Mouse (Mus musculus): ENCODE measurements around the gene Ubald2. TPM values are rescaled to one million over a fixed set of nuclear protein-coding genes. Genes with fewer than 3 reads are reported as not detected.
"Not testable (repeated sequence)": the region's sequence is repeated elsewhere in the genome, so short reads cannot be mapped to it uniquely, and the experiment has no call there.

The Ubald2 gene
- total and polyA plus RNA-seq, 3 experiments = 56.8 to 77.7 TPM; not detected in 1

DNA sequence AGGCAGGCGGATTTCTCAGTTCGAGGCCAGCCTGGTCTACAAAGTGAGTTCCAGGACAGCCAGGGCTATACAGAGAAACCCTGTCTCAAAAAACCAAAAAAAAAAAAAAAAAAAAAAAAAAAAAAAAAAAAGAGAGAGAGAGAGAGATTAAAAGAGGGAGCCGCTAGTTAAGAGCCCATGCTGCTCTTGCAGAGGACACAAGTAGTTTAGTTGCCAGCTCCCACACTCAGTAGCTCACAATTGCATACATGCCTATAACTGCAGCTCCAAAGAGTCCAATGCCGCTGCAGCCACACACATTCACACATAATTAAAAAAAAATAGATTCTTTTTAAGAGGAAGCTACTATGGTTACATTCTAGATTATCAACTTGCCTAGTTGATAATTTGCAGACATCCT lies 23.5 kb upstream of the Ubald2 start:
- not testable (repeated sequence) for H3K79me2 ChIP-seq (ENCODE audit: control insufficient read depth, insufficient read depth, low read length, poor library complexity); H3K27ac ChIP-seq (ENCODE audit: control insufficient read depth, low read depth, low read length); H3K4me3 ChIP-seq (ENCODE audit: control insufficient read depth in 1 of 2, insufficient read depth in 1 of 2, low read depth in 2 of 2, low read length in 2 of 2); H3K27me3 ChIP-seq (ENCODE audit: control insufficient read depth in 1 of 2, insufficient read depth in 2 of 2, low read length in 2 of 2); H3K9me3 ChIP-seq (replicated peaks; ENCODE audit: insufficient read depth, low read length); DNase-seq (ENCODE audit: low read depth, low spot score); H3K9ac ChIP-seq (ENCODE audit: control insufficient read depth, low read depth, low read length, poor library complexity, severe bottlenecking)
- TF ChIP-seq ETS1 (IDR thresholded peaks at IDR 0.05; ENCODE audit: low read depth, low read length) (peak; percentile 18; the same call in 1 of the 2 replicates), ZNF384 (IDR thresholded peaks at IDR 0.05; ENCODE audit: low read depth, low read length) (peak; percentile 78), GATA1 (IDR thresholded peaks at IDR 0.05; ENCODE audit: low read depth, low read length) (0 out of 2 replicates have a peak, but pooled peaks have one; percentile 34), RCOR1 (IDR thresholded peaks at IDR 0.05; ENCODE audit: low read depth, low read length) (0 out of 2 replicates have a peak, but pooled peaks have one; percentile 20)
- Histone ChIP-seq H3K36me3 (ENCODE audit: control insufficient read depth in 1 of 2, insufficient read depth in 2 of 2, low read length in 2 of 2) (peaks cover 0 to 30% of the 10 kb centered on the region in 2 experiments; a peak in 2 of 4 replicates), H3K4me1 (ENCODE audit: control insufficient read depth in 1 of 2, insufficient read depth in 2 of 2, low read length in 2 of 2) (peaks cover 10 to 27% of the 10 kb centered on the region in 2 experiments)

DNA sequence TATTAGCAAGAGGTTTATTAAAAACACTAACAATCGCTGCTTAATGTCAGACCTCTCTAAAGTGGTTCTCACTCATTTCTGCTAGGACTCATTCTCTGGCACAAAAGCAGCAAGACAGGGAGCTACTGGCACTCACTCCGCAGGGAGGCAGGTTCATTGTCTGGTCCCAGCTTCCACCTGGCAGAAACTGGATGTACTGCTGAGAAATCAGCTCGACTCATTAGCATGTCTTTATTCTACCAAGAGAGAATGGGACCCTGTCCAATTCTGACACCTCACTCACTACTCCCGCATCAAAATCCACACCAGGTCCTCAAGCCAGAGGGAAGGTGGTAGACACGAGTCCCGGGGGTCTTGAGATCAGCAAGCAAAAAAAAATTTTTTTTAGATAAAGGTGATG lies 22.3 kb upstream of the Ubald2 start:
- TF ChIP-seq CTCF (IDR thresholded peaks at IDR 0.05 in 2 of 3, conservative IDR thresholded peaks at IDR 0.05 in 1 of 3; ENCODE audit: control insufficient read depth in 1 of 3, insufficient read depth in 1 of 3, low read depth in 2 of 3, low read length in 3 of 3, poor library complexity in 1 of 3, severe bottlenecking in 1 of 3) = no peak
- TF ChIP-seq MYC (IDR thresholded peaks at IDR 0.05; ENCODE audit: low read depth, low read length) = no peak
- TF ChIP-seq CHD2 (IDR thresholded peaks at IDR 0.05; ENCODE audit: low read length) = no peak
- TF ChIP-seq RAD21 (IDR thresholded peaks at IDR 0.05; ENCODE audit: low read depth, low read length) = no peak
- TF ChIP-seq NRF1 (IDR thresholded peaks at IDR 0.05; ENCODE audit: insufficient read depth, low read depth, low read length, poor library complexity, severe bottlenecking) = no peak
- TF ChIP-seq HCFC1 (IDR thresholded peaks at IDR 0.05; ENCODE audit: low read depth, low read length) = no peak
- TF ChIP-seq JUND (IDR thresholded peaks at IDR 0.05; ENCODE audit: low read depth, low read length) = no peak
- no peak for TF ChIP-seq GABPA (IDR thresholded peaks at IDR 0.05; ENCODE audit: low read depth, low read length)
- no peak for TF ChIP-seq UBTF (IDR thresholded peaks at IDR 0.05; ENCODE audit: borderline replicate concordance, insufficient read depth, low read depth, low read length)
- TF ChIP-seq ZNF384 (IDR thresholded peaks at IDR 0.05; ENCODE audit: low read depth, low read length) = no peak
- no peak for TF ChIP-seq USF2 (IDR thresholded peaks at IDR 0.05; ENCODE audit: borderline replicate concordance in 1 of 2, insufficient read depth in 1 of 2, low read depth in 1 of 2, low read length in 2 of 2)
- TF ChIP-seq MEF2A (IDR thresholded peaks at IDR 0.05; ENCODE audit: extremely low read depth, insufficient replicate concordance, low read depth, low read length, poor library complexity, severe bottlenecking) = no peak
- TF ChIP-seq SMC3 (IDR thresholded peaks at IDR 0.05; ENCODE audit: low read depth, low read length) = no peak
- TF ChIP-seq SIN3A (IDR thresholded peaks at IDR 0.05; ENCODE audit: low read length) = no peak
- TF ChIP-seq POLR2AphosphoS5 (IDR thresholded peaks at IDR 0.05; ENCODE audit: borderline replicate concordance, low read depth, low read length) = no peak
- Histone ChIP-seq H3K27me3 (ENCODE audit: control insufficient read depth in 1 of 2, insufficient read depth in 2 of 2, low read length in 2 of 2) (no peaks in the 10 kb centered on the region), H3K9ac (ENCODE audit: control insufficient read depth, low read depth, low read length, poor library complexity, severe bottlenecking) (peak overlapping the region; percentile 83; the same call in 1 of the 2 replicates), H3K4me3 (ENCODE audit: control insufficient read depth in 1 of 2, insufficient read depth in 1 of 2, low read depth in 2 of 2, low read length in 2 of 2) (peak overlapping the region in 1 of 2 experiments; percentile 64; a peak in 2 of 4 replicates), H3K4me1 (ENCODE audit: control insufficient read depth in 1 of 2, insufficient read depth in 2 of 2, low read length in 2 of 2) (peaks cover 10 to 27% of the 10 kb centered on the region in 2 experiments), H3K9me3 (replicated peaks; ENCODE audit: insufficient read depth, low read length) (no peaks in the 10 kb centered on the region), H3K27ac (ENCODE audit: control insufficient read depth, low read depth, low read length) (no peak overlapping the region), H3K36me3 (ENCODE audit: control insufficient read depth in 1 of 2, insufficient read depth in 2 of 2, low read length in 2 of 2) (peaks cover 0 to 30% of the 10 kb centered on the region in 2 experiments; a peak in 2 of 4 replicates), H3K79me2 (ENCODE audit: control insufficient read depth, insufficient read depth, low read length, poor library complexity) (peaks cover 4% of the 10 kb centered on the region; the same call in 1 of the 2 replicates)
- DNase-seq (ENCODE audit: low read depth, low spot score) = peak; percentile 37
